Mouse (Mus musculus) embryonic facial prominence, embryonic 14.5 days (tissue): ENCODE data around the gene Evc. TPM values are rescaled to one million over a fixed set of nuclear protein-coding genes. Genes with fewer than 3 reads are reported as not detected.

Experiments
- ATAC-seq: fragments of 200-750 bp; cut with Nextera tagmentation; 2 replicates; pipeline ENCODE4 v1.8.0; 2017; ENCODE audit warnings: low read depth, moderate number of reproducible peaks, moderate TSS enrichment
- DNase-seq: peaks from one replicate; pipeline ENCODE4 v3.0.0-alpha.2; 2015; ENCODE audit warnings: low spot score
- H3K27ac ChIP-seq: fragments of 300-500 bp; sonication (generic); replicated peaks from 2 replicates; pipeline ENCODE4 v1.5.1; 2014; ENCODE audit warnings: low read depth, mild to moderate bottlenecking, low read length, moderate library complexity
- H3K27me3 ChIP-seq: fragments of 300-500 bp; sonication (generic); replicated peaks from 2 replicates; pipeline ENCODE4 v1.6.1; 2014; ENCODE audit warnings: low read length; ENCODE audit not compliant: control insufficient read depth, insufficient read depth
- H3K36me3 ChIP-seq: fragments of 300-500 bp; sonication (generic); 2 replicates; pipeline ENCODE4 v1.6.1; 2014; ENCODE audit warnings: low read length, mixed read lengths; ENCODE audit not compliant: control insufficient read depth, insufficient read depth
- H3K4me1 ChIP-seq: fragments of 300-500 bp; sonication (generic); 2 replicates; pipeline ENCODE4 v1.6.1; 2014; ENCODE audit warnings: antibody characterized with exemption, low read length; ENCODE audit not compliant: control insufficient read depth, insufficient read depth
- H3K4me2 ChIP-seq: fragments of 300-500 bp; sonication (generic); 2 replicates; pipeline ENCODE4 v1.6.1; 2014; ENCODE audit warnings: low read depth, mild to moderate bottlenecking, low read length, moderate library complexity, mixed read lengths
- H3K4me3 ChIP-seq: fragments of 300-500 bp; sonication (generic); 2 replicates; pipeline ENCODE4 v1.5.1; 2014; ENCODE audit warnings: low read depth, mild to moderate bottlenecking, low read length
- H3K9ac ChIP-seq: fragments of 300-500 bp; sonication (generic); 2 replicates; pipeline ENCODE4 v1.6.1; 2014; ENCODE audit warnings: low read depth, mild to moderate bottlenecking, low read length, moderate library complexity, mixed read lengths
- H3K9me3 ChIP-seq: fragments of 300-500 bp; sonication (generic); 2 replicates; pipeline ENCODE4 v1.6.1; 2016; ENCODE audit warnings: low read length; ENCODE audit not compliant: control insufficient read depth
- WGBS: fragments of 180-500 bp; shearing (Covaris S2); extraction: QIAGEN DNeasy Blood & Tissue Kit; methylation state at CpG from one replicate; pipeline ENCODE4 v1.1.7; 2014; 5-methylcytosine and 5-hydroxymethylcytosine counted together
- polyA plus RNA-seq: library from polyadenylated mRNA; unstranded; fragments of >200 nt; fragmentation: Nextera tagmentation; extraction: Ambion mirVana; gene quantifications from 2 replicates; pipeline ENCODE4 v1.2.1, GENCODE M21; 2014

Gene Evc
- polyA plus RNA-seq, 1 experiment from 2014 or later: 17.9 TPM

DNA sequence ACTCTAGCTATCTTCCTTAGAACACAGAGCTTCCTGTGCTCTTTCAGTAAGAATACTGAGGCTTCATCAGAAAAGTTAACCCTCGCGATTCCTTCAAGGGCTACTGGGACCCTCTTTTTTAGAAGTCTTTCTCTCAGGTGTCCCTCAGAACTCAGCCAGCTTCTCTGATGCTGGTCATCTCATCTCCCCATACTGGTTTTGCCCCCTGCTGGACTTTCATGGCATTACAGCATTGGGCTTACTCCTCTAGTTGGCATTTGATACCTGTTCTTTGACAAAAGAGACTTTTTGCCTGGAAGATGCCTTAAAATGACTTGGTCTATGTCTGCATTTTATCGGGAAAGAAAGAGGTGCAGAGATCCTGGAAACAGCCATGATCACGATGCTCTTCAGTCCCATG is 17.7 kb upstream of the Evc start:
- 86% methylated on average over 4 of the region's 4 CpGs for WGBS
- H3K27me3 ChIP-seq: no peaks in the 10 kb centered on the region
- H3K27ac ChIP-seq: no peak overlapping the region
- H3K36me3 ChIP-seq: peaks cover 40% of the 10 kb centered on the region
- ATAC-seq (no peak), DNase-seq (no peak)
- H3K4me2 ChIP-seq: no peak overlapping the region
- H3K4me3 ChIP-seq: no peak overlapping the region
- no peaks in the 10 kb centered on the region for H3K9me3 ChIP-seq
- no peaks in the 10 kb centered on the region for H3K4me1 ChIP-seq
- H3K9ac ChIP-seq: no peak overlapping the region

- 97% methylated on average over 2 of the region's 2 CpGs for WGBS
- no peak overlapping the region for H3K27ac ChIP-seq
- peaks cover 46% of the 10 kb centered on the region for H3K36me3 ChIP-seq
- ATAC-seq (no peak), DNase-seq (no peak)
- no peaks in the 10 kb centered on the region for H3K4me1 ChIP-seq
- no peak overlapping the region for H3K4me3 ChIP-seq
- no peak overlapping the region for H3K4me2 ChIP-seq
- no peaks in the 10 kb centered on the region for H3K27me3 ChIP-seq
- no peak overlapping the region for H3K9ac ChIP-seq
- H3K9me3 ChIP-seq: no peaks in the 10 kb centered on the region
Observed at GRCm38 (mm10) chr5:37351791-37352190, 15.1 kb upstream of the Evc start.

GRCm38 (mm10) chr5:37343962-37344361 is 7.3 kb upstream of the Evc start:
- DNase-seq (no peak), ATAC-seq (no peak)
- H3K9me3 ChIP-seq: no peaks in the 10 kb centered on the region
- H3K4me3 ChIP-seq: no peak overlapping the region
- no peaks in the 10 kb centered on the region for H3K27me3 ChIP-seq
- H3K27ac ChIP-seq: no peak overlapping the region
- no peak overlapping the region for H3K4me2 ChIP-seq
- H3K9ac ChIP-seq: no peak overlapping the region
- WGBS: 84% methylated on average over 2 of the region's 2 CpGs
- peaks cover 7% of the 10 kb centered on the region for H3K4me1 ChIP-seq
- peaks cover 23% of the 10 kb centered on the region; the same call in 1 of the 2 replicates for H3K36me3 ChIP-seq

DNA sequence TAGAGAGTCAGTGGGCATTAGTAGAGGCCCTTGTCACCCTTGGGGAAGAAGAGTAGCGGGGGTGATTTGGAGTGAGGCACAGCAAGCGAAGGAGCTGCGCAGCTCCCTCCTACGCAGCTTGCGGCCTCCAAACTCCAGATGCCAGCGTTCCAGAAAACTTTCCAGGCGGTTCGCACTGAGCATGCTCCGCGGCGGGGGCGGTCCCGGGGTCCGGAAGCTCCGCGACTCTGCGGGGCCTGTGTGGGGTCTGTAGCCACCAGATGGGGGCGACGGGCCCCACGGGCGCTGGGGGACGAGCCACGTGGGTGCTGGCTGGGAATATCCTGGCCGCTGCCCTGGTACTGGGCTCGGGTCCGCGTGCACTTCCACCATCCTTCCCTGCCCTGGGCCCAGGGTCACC is 1.6 kb upstream of the Evc start, which contains the start of gene Evc2:
Gene Evc2, plus strand, starts transcription at position 212 of the 400 bp plus-strand sequence.
- peak; percentile 92 for ATAC-seq
- no peaks in the 10 kb centered on the region for H3K27me3 ChIP-seq

DNA sequence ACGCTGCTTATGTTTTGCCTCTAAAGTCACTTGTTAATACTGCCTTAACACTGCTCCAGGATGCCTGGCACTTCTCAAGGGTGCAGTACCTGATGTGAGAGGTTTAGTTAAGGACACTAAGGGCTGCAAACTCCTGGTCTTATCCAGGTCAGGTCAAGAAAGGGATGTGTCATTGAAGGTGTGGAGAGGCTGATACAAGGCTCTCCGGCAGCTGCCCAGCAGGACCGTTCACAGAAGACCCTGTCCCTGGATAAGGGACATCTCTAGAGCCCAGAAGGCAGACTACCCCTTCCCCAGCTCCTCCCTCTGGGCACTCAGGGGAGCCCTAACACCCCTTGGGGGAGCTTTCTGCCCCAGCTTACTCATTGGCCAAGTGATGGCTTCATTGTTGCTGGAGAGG is 1.0 kb upstream of the Evc start:
- Histone ChIP-seq H3K27me3 (no peaks in the 10 kb centered on the region), H3K4me2 (peak overlapping the region; percentile 85), H3K9me3 (no peaks in the 10 kb centered on the region), H3K27ac (peak overlapping the region; percentile 86; the same call in 1 of the 2 replicates), H3K9ac (peak overlapping the region; percentile 82), H3K4me3 (peak overlapping the region; percentile 68), H3K36me3 (peaks cover 4% of the 10 kb centered on the region; the same call in 1 of the 2 replicates), H3K4me1 (peaks cover 38% of the 10 kb centered on the region)
- ATAC-seq (no peak), DNase-seq (no peak)
- WGBS: 66% methylated on average over 3 of the region's 3 CpGs

More for the DNA sequence above, 1.6 kb upstream of the Evc start, which contains the start of gene Evc2:
- 0% methylated on average over 15 of the region's 27 CpGs for WGBS
- H3K9ac ChIP-seq: peak within 1 kb of the TSS; percentile 82
- H3K4me2 ChIP-seq: peak within 1 kb of the TSS; percentile 85
- peaks cover 7% of the 10 kb centered on the region; the same call in 1 of the 2 replicates for H3K36me3 ChIP-seq
- H3K9me3 ChIP-seq: no peaks in the 10 kb centered on the region
- DNase-seq: peak; percentile 94
- H3K4me1 ChIP-seq: peaks cover 38% of the 10 kb centered on the region
- peak within 1 kb of the TSS; percentile 81 for H3K4me3 ChIP-seq
- peak within 1 kb of the TSS; percentile 86 for H3K27ac ChIP-seq

DNA sequence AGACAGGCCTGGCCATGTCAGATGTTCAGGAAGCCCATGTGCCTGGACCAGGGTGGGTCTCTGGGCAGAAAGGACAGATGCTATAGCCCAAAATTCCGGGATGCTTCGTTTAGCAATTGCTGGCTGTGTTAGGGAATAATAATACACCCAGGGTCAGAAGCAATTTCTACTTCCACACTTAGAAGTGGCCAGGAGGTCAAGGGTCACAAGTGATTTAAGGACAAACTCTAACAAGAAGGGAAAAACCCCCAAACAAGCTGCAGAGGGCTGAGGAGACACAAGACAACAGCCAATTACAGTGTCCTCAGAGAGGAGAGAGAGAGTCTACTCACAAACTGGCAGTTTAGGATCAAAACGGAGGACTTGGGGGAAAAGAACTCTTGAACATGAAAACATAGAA is 1.6 kb downstream of the Evc start:
- H3K4me1 ChIP-seq: peaks cover 38% of the 10 kb centered on the region
- H3K4me2 ChIP-seq: peak overlapping the region; percentile 85
- no peak for DNase-seq
- H3K36me3 ChIP-seq: peaks cover 20% of the 10 kb centered on the region
- 47% methylated on average over 3 of the region's 3 CpGs for WGBS
- no peak overlapping the region for H3K4me3 ChIP-seq
- no peak overlapping the region for H3K27ac ChIP-seq
- no peaks in the 10 kb centered on the region for H3K27me3 ChIP-seq
- peak overlapping the region; percentile 38; the same call in 1 of the 2 replicates for H3K9ac ChIP-seq
- no peaks in the 10 kb centered on the region for H3K9me3 ChIP-seq
- ATAC-seq: no peak

DNA sequence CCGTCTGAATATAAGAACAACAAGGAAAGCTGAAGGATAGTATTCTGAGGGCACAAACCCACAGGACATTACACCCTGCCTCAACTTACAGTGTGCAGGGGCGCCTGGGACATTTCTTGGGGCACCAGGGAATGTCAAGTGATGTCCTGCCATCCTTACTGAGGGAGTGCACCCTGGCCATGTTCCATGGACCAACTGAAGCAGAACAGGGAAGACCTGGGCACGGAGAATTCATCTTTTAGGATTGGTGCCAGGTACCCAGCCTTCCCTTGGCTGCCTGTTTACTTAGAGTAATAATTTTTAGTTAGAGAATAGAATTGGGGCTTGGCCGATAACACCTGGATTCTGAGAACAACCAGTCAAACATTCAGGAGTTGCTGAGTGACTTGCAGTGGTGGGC is 4.6 kb downstream of the Evc start:
- Histone ChIP-seq H3K4me1 (peaks cover 18% of the 10 kb centered on the region), H3K9ac (no peak overlapping the region), H3K36me3 (peaks cover 32% of the 10 kb centered on the region), H3K9me3 (no peaks in the 10 kb centered on the region), H3K4me2 (no peak overlapping the region), H3K4me3 (no peak overlapping the region), H3K27me3 (no peaks in the 10 kb centered on the region), H3K27ac (no peak overlapping the region)
- ATAC-seq (no peak), DNase-seq (no peak)
- WGBS: 80% methylated on average over 4 of the region's 4 CpGs

GRCm38 (mm10) chr5:37331133-37331505 is 5.6 kb downstream of the Evc start:
- DNase-seq (no peak), ATAC-seq (no peak)
- Histone ChIP-seq H3K27ac (no peak overlapping the region), H3K9ac (no peak overlapping the region), H3K4me1 (peaks cover 15% of the 10 kb centered on the region), H3K4me3 (no peak overlapping the region), H3K9me3 (no peaks in the 10 kb centered on the region), H3K27me3 (no peaks in the 10 kb centered on the region), H3K4me2 (no peak overlapping the region), H3K36me3 (peaks cover 36% of the 10 kb centered on the region)
- WGBS: 88% methylated on average over 2 of the region's 2 CpGs

DNA sequence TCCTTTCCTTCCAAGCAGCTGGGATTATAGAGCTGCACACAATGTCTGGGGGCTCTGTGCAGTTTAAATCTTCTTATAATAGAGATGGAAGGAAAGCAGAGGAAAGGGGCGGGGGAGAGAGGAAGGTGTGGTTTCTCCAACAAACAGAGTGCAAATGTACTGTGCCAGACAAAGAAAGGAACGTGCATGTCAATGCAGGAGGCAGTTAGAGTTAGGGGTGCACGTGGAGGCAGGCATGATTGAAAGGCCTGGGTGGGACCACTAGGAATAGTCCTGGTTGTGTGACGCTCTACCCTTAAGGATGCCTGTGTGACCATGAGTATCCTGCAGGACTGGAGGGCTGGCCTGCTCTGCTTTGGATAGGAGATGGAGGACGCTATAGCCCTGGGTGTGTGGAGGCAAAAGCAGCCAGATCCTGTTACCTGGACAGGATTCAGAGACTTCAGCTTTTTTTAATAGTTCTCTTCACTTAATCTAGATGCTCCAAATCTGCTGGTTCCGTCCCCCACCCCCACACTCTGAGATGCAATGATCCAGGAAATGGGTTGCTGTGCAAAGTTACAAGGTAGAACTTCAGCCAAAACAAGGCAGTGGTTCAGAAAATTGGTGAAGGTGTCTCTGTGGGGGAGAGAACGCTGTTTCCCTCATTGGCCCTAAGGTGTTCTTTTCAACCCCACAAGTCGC is 6.1 kb downstream of the Evc start:
- WGBS: 87% methylated on average over 8 of the region's 8 CpGs
- Histone ChIP-seq H3K27me3 (no peaks in the 10 kb centered on the region), H3K4me3 (no peak overlapping the region), H3K4me2 (no peak overlapping the region), H3K27ac (no peak overlapping the region), H3K36me3 (peaks cover 41% of the 10 kb centered on the region), H3K9me3 (no peaks in the 10 kb centered on the region), H3K9ac (no peak overlapping the region), H3K4me1 (peaks cover 10% of the 10 kb centered on the region; the same call in 1 of the 2 replicates)
- no peak for DNase-seq
- ATAC-seq: no peak
